Mouse (Mus musculus): ENCODE results near the gene Gale. TPM values are rescaled to one million over a fixed set of nuclear protein-coding genes. Genes with fewer than 3 reads are reported as not detected.

Gale gene
- total and polyA plus RNA-seq, 2 experiments from 2014 or later = 32.1 to 34.4 TPM

DNA sequence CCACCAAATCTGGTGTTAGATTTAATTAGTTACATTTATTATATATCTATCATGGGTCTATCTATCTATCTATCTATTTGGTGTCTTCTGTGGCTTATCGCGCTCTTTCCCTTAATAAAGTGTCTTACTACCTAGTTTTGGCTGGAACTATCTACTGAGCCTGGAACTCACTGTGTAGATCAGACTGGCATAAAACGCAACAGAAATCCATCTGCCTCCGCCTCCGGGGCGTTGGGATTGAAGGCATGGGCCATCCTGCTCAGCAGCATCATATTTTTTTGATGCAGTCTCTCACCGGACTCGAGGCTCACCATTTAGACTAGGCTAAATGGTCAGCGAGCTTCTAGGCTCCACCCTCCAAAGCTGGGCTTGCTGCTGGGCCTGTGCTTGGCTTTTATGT is 24.2 kb downstream of the Gale start:
- Histone ChIP-seq H3K4me3 (ENCODE audit: low read depth, low read length) (peak overlapping the region; percentile 86), H3K4me2 (ENCODE audit: low read depth) (peak overlapping the region; percentile 95), H3K27ac (ENCODE audit: low read depth, low read length) (peak overlapping the region; percentile 81; the same call in 1 of the 2 replicates), H3K9ac (peak overlapping the region; percentile 91), H3K36me3 (ENCODE audit: insufficient read depth) (peaks cover under 1% of the 10 kb centered on the region; the same call in 1 of the 2 replicates), H3K27me3 (ENCODE audit: insufficient read depth, low read length) (no peaks in the 10 kb centered on the region), H3K9me3 (ENCODE audit: low read length) (no peaks in the 10 kb centered on the region), H3K4me1 (ENCODE audit: insufficient read depth) (peaks cover 12% of the 10 kb centered on the region; the same call in 1 of the 2 replicates)
- TF ChIP-seq CTCF (IDR thresholded peaks at IDR 0.05; ENCODE audit: low read depth) = no peak
- ATAC-seq (no peak), DNase-seq (no peak)
- WGBS = 66% methylated on average over 9 of the region's 9 CpGs

DNA sequence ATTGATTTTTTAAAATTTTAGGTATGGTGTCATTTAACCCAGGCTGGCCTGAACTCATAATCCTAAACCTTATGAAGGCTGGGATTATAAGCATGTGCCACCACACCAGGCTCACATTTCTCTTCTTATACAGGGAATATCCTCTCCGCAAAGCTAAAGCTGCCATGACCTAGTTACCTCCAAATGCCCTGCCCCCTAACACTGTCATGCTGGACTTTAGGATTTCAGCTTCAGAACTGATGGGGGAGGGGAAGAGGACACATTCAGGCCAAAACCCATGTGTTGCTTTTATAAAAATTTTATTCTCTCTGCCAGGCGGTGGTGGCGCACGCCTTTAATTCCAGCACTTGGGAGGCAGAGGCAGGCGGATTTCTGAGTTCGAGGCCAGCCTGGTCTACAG is 30.4 kb downstream of the Gale start:
- ATAC-seq (no peak), DNase-seq (no peak)
- no peaks in the 10 kb centered on the region for H3K36me3 ChIP-seq (ENCODE audit: insufficient read depth)
- no peak overlapping the region for H3K4me2 ChIP-seq (ENCODE audit: low read depth)
- no peaks in the 10 kb centered on the region for H3K27me3 ChIP-seq (ENCODE audit: insufficient read depth, low read length)
- 91% methylated on average over 6 of the region's 6 CpGs for WGBS
- H3K9ac ChIP-seq = no peak overlapping the region
- no peaks in the 10 kb centered on the region for H3K9me3 ChIP-seq (ENCODE audit: low read length)
- no peak overlapping the region for H3K27ac ChIP-seq (ENCODE audit: low read depth, low read length)
- no peaks in the 10 kb centered on the region for H3K4me1 ChIP-seq (ENCODE audit: insufficient read depth)
- no peak overlapping the region for H3K4me3 ChIP-seq (ENCODE audit: low read depth, low read length)
- TF ChIP-seq CTCF (IDR thresholded peaks at IDR 0.05; ENCODE audit: low read depth) = no peak

DNA sequence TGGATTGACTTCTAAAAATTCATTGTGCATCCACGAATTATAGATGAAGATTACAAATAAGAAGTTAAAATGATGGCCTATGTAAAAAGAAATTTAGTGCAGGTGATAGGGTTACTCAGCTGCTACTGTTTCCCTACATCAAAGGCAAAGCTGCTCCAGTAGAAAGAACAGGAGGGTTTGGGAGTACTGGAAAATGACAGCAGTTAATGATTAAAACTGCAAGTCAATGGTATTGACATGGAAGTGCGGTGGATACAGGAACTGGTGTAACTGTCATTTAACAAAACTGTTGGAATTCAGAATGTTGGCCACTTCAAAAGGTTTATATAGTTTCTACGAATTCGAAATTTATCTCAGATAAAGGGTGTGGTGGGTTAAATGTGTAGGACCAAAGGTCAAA is 31.6 kb downstream of the Gale start:
- no peak overlapping the region for H3K4me2 ChIP-seq (ENCODE audit: low read depth)
- H3K9ac ChIP-seq = no peak overlapping the region
- no peaks in the 10 kb centered on the region for H3K9me3 ChIP-seq (ENCODE audit: low read length)
- no peaks in the 10 kb centered on the region for H3K4me1 ChIP-seq (ENCODE audit: insufficient read depth)
- H3K4me3 ChIP-seq (ENCODE audit: low read depth, low read length) = no peak overlapping the region
- no peak overlapping the region for H3K27ac ChIP-seq (ENCODE audit: low read depth, low read length)
- DNase-seq (no peak), ATAC-seq (no peak)
- WGBS = 87% methylated on average over 4 of the region's 4 CpGs
- H3K27me3 ChIP-seq (ENCODE audit: insufficient read depth, low read length) = no peaks in the 10 kb centered on the region
- H3K36me3 ChIP-seq (ENCODE audit: insufficient read depth) = no peaks in the 10 kb centered on the region
- no peak for TF ChIP-seq CTCF (IDR thresholded peaks at IDR 0.05; ENCODE audit: low read depth)

DNA sequence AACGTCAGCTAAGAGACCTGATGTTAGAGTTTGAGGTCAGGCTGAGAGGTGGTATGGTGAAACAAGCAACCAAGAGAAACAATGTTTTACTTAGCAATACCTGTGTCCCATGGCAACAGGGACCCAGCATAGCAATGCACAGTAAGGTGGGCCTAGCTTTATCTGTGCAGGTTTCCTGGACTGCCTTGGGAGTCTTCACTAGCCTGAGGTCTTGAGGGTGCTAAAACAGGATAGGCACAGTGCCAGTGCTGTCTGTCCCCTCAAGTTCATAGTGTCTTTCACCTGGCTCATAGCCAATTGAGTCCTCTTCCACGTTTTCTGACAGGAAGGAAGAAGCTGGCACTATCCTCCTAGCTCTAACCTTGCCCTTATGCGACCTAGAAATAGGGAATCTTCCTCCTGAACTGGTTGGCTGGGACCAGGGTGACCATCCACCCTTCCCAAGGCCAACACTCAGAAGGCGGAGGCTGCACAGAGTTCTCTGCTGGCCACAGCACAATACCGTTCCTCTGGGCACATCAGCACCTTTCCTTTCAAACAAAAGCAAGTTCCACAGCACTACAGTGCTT is 40.7 kb downstream of the Gale start:
- Histone ChIP-seq H3K4me3 (ENCODE audit: low read depth, low read length) (no peak overlapping the region), H3K9me3 (ENCODE audit: low read length) (no peaks in the 10 kb centered on the region), H3K36me3 (ENCODE audit: insufficient read depth) (peaks cover 63% of the 10 kb centered on the region)

DNA sequence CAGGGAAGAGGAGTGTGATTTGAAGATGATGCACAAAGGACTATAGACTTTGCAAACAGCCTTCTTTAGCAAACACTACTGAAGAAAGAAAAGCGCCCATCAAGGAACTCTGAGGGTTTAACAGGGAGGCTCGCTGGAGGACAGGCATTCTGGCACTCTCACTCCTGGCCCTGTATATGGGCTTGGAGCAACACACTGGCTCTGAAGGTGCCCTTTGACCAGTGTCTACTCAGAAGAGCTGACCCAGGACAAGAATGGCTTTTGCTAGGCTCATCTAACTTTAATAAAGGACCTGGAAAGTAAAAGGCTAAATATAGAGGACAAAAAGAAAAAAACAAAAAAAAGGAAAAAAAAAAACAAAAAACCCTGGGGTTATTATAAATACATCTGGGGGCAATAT is 41.4 kb downstream of the Gale start:
- Histone ChIP-seq H3K27ac (ENCODE audit: low read depth, low read length) (no peak overlapping the region), H3K4me2 (ENCODE audit: low read depth) (no peak overlapping the region), H3K4me3 (ENCODE audit: low read depth, low read length) (no peak overlapping the region), H3K4me1 (ENCODE audit: insufficient read depth) (no peaks in the 10 kb centered on the region), H3K36me3 (ENCODE audit: insufficient read depth) (peaks cover 71% of the 10 kb centered on the region), H3K9me3 (ENCODE audit: low read length) (no peaks in the 10 kb centered on the region), H3K27me3 (ENCODE audit: insufficient read depth, low read length) (no peaks in the 10 kb centered on the region), H3K9ac (no peak overlapping the region)
- no peak for DNase-seq
- TF ChIP-seq CTCF (IDR thresholded peaks at IDR 0.05; ENCODE audit: low read depth) = no peak
- no peak for ATAC-seq
- WGBS = 90% methylated on average over 2 of the region's 2 CpGs

More for the DNA sequence above, 40.7 kb downstream of the Gale start:
- DNase-seq (no peak), ATAC-seq (no peak)
- no peak overlapping the region for H3K4me2 ChIP-seq (ENCODE audit: low read depth)
- TF ChIP-seq CTCF (IDR thresholded peaks at IDR 0.05; ENCODE audit: low read depth) = no peak
- H3K4me1 ChIP-seq (ENCODE audit: insufficient read depth) = no peaks in the 10 kb centered on the region
- H3K27ac ChIP-seq (ENCODE audit: low read depth, low read length) = no peak overlapping the region
- H3K9ac ChIP-seq = no peak overlapping the region
- 89% methylated on average over 5 of the region's 5 CpGs for whole genome bisulfite sequencing
- H3K27me3 ChIP-seq (ENCODE audit: insufficient read depth, low read length) = no peaks in the 10 kb centered on the region

DNA sequence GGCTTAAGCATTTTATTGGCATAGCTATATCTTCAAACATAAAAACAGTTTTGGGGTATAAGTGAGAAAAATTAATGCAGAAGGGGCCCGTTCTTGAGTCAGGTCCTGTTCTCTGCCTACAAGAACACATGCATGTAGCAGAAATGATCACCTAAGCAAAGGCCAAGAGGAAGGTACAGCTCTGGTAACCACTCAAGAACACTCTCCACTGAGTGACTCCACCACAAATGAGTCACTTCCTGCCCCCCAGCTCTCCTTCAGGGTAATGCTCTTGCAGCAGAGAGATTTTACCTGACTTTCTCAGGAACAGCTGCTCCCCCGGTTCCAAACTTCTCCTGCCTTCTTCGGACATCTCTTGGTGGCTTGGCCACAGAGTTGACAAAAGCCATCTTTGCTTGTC is 43.3 kb downstream of the Gale start:
- ATAC-seq = no peak
- no peak for TF ChIP-seq CTCF (IDR thresholded peaks at IDR 0.05; ENCODE audit: low read depth)
- H3K9me3 ChIP-seq (ENCODE audit: low read length) = no peaks in the 10 kb centered on the region
- H3K4me1 ChIP-seq (ENCODE audit: insufficient read depth) = no peaks in the 10 kb centered on the region
- no peak overlapping the region for H3K4me2 ChIP-seq (ENCODE audit: low read depth)
- no peaks in the 10 kb centered on the region for H3K27me3 ChIP-seq (ENCODE audit: insufficient read depth, low read length)
- H3K4me3 ChIP-seq (ENCODE audit: low read depth, low read length) = no peak overlapping the region
- no peak for DNase-seq
- H3K9ac ChIP-seq = no peak overlapping the region
- WGBS = 100% methylated on average over 3 of the region's 3 CpGs
- no peak overlapping the region for H3K27ac ChIP-seq (ENCODE audit: low read depth, low read length)
- peaks cover 84% of the 10 kb centered on the region for H3K36me3 ChIP-seq (ENCODE audit: insufficient read depth)

DNA sequence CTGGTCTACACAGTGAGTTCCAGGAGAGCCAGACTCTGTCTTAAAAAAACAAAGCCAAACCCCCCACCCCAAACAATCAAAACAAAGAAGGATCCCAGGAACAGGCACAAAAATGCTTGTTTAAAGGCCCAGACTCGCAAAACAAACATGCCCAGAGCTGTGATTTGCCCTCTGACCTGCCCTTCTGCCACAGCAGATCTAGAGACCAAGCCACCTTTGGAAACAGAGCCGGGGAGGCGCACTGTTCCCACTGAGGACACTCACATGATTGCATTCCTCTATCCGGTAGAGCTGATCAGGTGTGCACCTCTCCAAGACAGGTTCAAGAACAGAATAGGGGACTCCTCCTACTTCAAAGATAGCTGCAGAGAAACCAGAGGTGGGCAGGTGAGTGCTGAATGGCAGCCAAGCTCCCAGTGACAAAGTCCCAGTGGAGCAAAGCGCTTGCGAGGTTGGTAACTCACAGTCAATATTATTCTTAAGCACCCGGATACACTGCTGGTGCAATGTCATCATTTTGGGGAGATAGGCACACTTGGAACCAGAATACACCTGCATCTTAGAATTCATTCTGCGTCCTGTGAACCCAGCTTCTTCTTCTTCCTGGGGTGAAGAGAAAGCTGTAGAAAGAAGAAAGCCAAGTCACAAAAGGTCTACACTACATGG is 45.4 kb downstream of the Gale start:
- Histone ChIP-seq H3K4me2 (ENCODE audit: low read depth) (no peak overlapping the region), H3K27me3 (ENCODE audit: insufficient read depth, low read length) (no peaks in the 10 kb centered on the region), H3K9me3 (ENCODE audit: low read length) (no peaks in the 10 kb centered on the region), H3K4me3 (ENCODE audit: low read depth, low read length) (no peak overlapping the region), H3K27ac (ENCODE audit: low read depth, low read length) (no peak overlapping the region), H3K9ac (no peak overlapping the region), H3K36me3 (ENCODE audit: insufficient read depth) (peaks cover 83% of the 10 kb centered on the region), H3K4me1 (ENCODE audit: insufficient read depth) (no peaks in the 10 kb centered on the region)
- TF ChIP-seq CTCF (IDR thresholded peaks at IDR 0.05; ENCODE audit: low read depth) = no peak
- ATAC-seq (no peak), DNase-seq (no peak)
- WGBS = 95% methylated on average over 8 of the region's 8 CpGs

Data from forebrain, postnatal 0 days (tissue).